Mouse (Mus musculus): Measurements from ENCODE around the gene Cab39.

DNA sequence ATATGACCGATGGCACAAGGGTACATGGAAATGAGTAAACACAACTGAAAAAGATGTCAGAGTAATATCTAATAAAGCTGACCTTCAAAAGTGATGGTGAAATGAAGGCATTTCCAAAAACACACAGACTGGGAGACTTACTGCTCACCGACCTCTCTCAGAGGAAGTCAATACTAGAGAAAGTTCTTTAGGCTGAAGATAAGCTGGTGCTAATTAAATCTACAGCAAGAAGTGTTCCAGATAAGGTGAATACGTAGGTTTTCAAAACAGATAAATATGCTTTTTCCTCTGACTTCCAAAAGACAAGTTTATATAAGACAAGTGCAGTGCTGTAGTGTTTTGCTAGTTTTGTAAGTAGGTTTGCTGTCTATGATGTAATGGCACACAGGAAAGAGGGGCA is 63.0 kb downstream of the Cab39 start:
- TF ChIP-seq TAL1 (IDR thresholded peaks at IDR 0.05; ENCODE audit: low read length) (no peak), GATA1 (IDR thresholded peaks at IDR 0.05; ENCODE audit: low read length) (no peak)
